Mouse (Mus musculus) urinary bladder, adult 18-20 months (tissue): ENCODE measurements around the gene Gpr137b.
"Not testable (repeated sequence)": the region's sequence is repeated elsewhere in the genome, so short reads cannot be mapped to it uniquely, and the experiment has no call there.

Source experiments
- DNase-seq, 2 experiments: peaks; one replicate each; pipeline ENCODE4 v3.0.0; 2022; ENCODE audit warnings: low spot score in 2 of 2, mixed read lengths in 2 of 2

The Gpr137b gene

DNA sequence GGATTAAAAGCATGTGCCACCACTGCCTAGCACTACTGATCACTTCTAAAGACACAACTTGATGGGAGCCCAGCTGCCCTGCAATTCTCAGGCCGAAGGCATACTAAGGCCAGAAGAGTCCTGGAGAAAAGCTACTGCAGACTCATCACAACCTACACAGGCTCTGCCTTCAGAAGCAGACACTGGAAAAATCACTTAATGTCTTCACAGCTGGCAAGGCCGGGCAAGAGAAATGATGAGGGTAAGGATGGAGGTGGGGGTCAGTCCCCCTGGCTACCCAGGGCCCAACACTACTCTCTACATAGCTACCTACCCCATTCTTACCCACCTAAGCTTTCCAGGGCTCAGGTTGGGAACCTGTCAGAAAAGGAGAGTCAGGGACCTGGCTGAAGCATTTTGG, 27.4 kb downstream of the Gpr137b start:
- DNase-seq = not testable (repeated sequence)

- DNase-seq = not testable (repeated sequence)
Measured at GRCm38 (mm10) chr13:13363536-13363935, 30.3 kb downstream of the Gpr137b start.

- DNase-seq = not testable (repeated sequence)
Measured at GRCm38 (mm10) chr13:13362261-13362660, 31.6 kb downstream of the Gpr137b start.

DNA sequence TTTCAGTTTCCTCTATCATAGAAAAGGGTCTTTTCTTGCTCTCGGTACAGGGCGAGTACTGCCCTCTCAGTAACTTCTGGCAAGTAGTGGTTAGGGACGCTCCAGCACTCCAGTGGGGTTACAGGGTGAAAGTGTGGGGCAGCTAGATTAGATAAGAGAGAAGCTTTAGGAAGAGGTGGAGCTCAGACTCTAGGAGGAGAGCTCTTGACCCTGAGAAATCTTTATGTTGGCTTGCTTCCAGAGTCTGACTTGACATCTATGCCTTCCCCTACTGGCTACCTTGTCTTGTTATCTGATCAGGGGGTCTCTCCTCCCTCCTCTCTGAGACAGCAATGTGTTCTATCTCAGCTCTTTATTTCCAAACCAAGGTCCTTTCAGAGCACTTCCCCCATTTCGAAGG, 33.8 kb downstream of the Gpr137b start:
- not testable (repeated sequence) for DNase-seq

GRCm38 (mm10) chr13:13358602-13359001, 35.2 kb downstream of the Gpr137b start:
- not testable (repeated sequence) for DNase-seq

DNA sequence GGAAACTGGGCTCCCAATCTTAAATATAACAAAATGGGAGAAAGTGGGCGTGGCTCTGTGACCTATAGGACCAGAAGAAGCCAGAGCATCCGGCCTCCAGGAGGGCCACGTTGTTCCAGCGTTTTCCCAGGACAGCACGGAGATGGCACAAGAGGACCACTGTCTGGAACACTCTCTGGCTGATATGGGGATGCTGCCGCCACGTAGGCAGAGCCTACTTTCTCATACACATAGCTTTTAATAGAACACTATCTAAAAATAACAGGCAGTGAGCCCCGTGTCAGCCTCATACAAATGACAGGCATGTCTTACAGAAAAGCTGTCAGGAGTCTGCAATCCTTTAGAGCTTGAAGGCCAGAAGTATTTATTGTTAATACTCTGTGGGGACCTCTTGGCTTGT, 35.7 kb downstream of the Gpr137b start:
- not testable (repeated sequence) for DNase-seq

- DNase-seq = not testable (repeated sequence)
Measured at GRCm38 (mm10) chr13:13352113-13352512, 41.7 kb downstream of the Gpr137b start.

- not testable (repeated sequence) for DNase-seq
Measured at GRCm38 (mm10) chr13:13350681-13351080, 43.1 kb downstream of the Gpr137b start.

- peak in 1 of 2 experiments; percentile 43 for DNase-seq
Measured at GRCm38 (mm10) chr13:13349288-13349687, 44.5 kb downstream of the Gpr137b start.

DNA sequence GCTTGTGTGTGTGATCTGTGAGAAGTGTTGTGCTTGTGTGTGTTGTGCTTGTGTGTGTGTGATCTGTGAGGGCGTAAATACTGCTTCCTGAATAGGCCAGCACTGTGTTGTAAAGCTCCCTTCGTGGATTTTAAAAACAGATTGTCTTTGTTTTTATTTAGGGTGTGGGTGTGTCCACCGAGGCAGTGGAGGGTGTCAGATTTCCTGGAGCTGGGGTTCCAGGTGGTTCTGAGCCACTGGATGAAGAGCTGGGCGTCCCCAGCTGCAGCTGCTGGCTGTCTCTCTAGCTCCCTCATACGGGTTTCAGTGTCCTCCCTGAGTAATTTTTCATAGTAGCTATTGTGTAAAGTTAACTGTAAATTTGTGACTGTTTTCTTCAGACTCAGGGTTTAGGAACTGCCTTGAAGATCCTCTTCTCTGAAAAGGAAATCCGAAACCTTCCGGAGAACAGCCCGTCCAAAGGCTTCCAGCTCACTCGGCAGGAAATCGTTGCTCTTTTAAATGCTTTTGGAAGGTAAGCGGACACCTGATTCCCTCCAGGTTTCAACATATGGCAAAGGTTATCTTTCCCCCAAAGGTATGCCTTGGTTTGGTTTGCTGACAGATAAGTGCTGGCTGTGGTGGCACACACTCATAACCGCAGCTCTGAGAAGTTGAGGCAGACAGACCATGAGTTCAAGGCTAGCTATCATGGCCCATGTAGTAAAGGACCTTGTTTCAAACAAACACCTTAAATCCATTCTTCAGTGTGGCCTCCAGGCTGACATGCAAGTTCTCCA, 46.0 kb downstream of the Gpr137b start:
- not testable (repeated sequence) for DNase-seq

- not testable (repeated sequence) for DNase-seq
Measured at GRCm38 (mm10) chr13:13337361-13337760, 56.5 kb downstream of the Gpr137b start.

DNA sequence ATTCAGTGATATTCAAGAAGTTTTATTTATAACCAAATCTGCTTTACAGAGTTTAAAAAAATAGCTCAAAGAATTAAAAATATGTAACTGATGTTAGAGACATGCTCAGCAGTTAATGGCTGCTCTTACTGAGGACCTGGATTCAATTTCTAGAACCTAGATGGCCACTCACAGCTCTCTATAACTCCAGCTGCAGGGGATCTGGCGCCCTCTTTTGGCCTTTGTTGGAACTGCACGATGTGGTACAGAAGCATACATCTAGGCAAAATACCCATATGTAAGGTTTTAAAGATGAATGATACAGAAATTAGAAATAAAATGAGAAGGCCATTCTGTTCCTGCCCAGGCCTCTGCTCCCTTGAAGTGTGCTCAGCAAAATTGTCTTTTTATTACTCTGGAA, 64.9 kb downstream of the Gpr137b start:
- peak in 1 of 2 experiments; percentile 54 for DNase-seq
